Mouse (Mus musculus): Measurements from ENCODE around the gene Rpn1.

- TF ChIP-seq POLR2A (IDR thresholded peaks at IDR 0.05; ENCODE audit: insufficient read depth, low read depth, low read length): no peak
- TF ChIP-seq CTCF (IDR thresholded peaks at IDR 0.05): no peak
Observed at GRCm38 (mm10) chr6:88114414-88114813, 30.1 kb downstream of the Rpn1 start.

Measured in heart, adult 2 months (tissue).